Mouse (Mus musculus): ENCODE measurements around the gene Tab1. TPM values are rescaled to one million over a fixed set of nuclear protein-coding genes. Genes with fewer than 3 reads are reported as not detected.

Gene Tab1
- polyA plus RNA-seq, 1 experiment = 4.7 TPM

DNA sequence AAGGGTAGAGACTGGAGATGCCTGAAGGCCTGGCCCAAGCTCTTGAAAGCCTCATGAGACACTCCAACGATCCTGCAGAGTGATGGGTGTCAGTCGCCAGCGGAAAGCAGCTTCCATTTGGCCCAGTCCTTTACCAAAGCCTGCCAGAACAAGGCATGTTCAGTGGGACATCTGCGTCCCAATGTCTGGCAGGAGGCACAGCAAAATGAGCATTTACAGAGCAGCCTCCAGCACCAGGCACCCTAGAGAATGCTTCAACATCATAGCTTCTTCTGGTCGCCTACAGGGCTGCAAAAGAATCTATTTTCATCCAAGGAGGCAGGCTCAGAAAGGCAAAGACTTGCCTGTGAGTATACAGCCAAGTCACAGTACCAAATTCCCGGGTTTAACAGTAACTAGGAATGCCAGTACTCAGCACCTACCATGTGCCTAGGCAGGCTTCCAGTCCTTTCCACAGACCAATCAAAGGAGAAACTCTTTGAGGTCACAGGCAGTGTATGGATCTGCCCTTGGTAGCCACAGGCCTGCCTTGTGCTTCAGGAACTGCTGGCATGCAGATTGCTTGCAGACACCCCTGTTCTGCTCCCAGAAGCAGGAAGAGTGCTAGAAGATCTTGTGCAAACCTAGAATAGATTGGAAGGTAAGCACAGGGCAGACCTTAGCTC, 69.3 kb downstream of the Tab1 start:
- Histone ChIP-seq H3K4me1 (ENCODE audit: control insufficient read depth, insufficient read depth, low read length) (no peaks in the 10 kb centered on the region), H3K27ac (ENCODE audit: control insufficient read depth, insufficient read depth, low read depth, low read length) (no peak overlapping the region), H3K27me3 (ENCODE audit: control insufficient read depth, insufficient read depth, low read length) (no peaks in the 10 kb centered on the region), H3K36me3 (ENCODE audit: control insufficient read depth, insufficient read depth, low read length) (no peaks in the 10 kb centered on the region), H3K4me3 (ENCODE audit: control insufficient read depth, low read depth, low read length) (no peak overlapping the region)
- no peak for TF ChIP-seq POLR2A (IDR thresholded peaks at IDR 0.05; ENCODE audit: control insufficient read depth, low read depth, low read length)
- no peak for TF ChIP-seq CTCF (IDR thresholded peaks at IDR 0.05; ENCODE audit: control insufficient read depth, insufficient read depth, insufficient replicate concordance, low read depth, low read length)

DNA sequence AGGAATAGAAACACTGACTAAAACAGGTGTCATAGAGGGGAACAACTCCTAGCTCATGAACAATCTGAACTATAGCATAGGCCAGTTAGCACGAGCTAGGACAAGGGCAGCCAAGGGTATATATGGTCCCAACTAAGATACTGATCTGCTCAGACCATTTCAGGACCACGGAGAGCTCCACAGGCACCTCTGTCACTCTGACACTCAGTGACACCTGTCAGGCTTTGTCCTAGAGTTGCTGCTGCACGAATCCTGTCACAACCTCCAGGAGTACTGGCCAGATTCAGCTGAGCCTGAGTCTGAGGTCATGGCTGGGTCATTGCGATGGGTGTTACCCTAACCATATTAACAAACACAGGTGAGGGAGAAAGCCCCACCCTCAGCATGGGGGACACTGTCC, 70.5 kb downstream of the Tab1 start:
- TF ChIP-seq POLR2A (IDR thresholded peaks at IDR 0.05; ENCODE audit: control insufficient read depth, low read depth, low read length) (no peak), CTCF (IDR thresholded peaks at IDR 0.05; ENCODE audit: control insufficient read depth, insufficient read depth, insufficient replicate concordance, low read depth, low read length) (no peak)
- no peaks in the 10 kb centered on the region for H3K4me1 ChIP-seq (ENCODE audit: control insufficient read depth, insufficient read depth, low read length)
- no peak overlapping the region for H3K4me3 ChIP-seq (ENCODE audit: control insufficient read depth, low read depth, low read length)
- H3K27me3 ChIP-seq (ENCODE audit: control insufficient read depth, insufficient read depth, low read length) = no peaks in the 10 kb centered on the region
- no peaks in the 10 kb centered on the region for H3K36me3 ChIP-seq (ENCODE audit: control insufficient read depth, insufficient read depth, low read length)
- no peak overlapping the region for H3K27ac ChIP-seq (ENCODE audit: control insufficient read depth, insufficient read depth, low read depth, low read length)

DNA sequence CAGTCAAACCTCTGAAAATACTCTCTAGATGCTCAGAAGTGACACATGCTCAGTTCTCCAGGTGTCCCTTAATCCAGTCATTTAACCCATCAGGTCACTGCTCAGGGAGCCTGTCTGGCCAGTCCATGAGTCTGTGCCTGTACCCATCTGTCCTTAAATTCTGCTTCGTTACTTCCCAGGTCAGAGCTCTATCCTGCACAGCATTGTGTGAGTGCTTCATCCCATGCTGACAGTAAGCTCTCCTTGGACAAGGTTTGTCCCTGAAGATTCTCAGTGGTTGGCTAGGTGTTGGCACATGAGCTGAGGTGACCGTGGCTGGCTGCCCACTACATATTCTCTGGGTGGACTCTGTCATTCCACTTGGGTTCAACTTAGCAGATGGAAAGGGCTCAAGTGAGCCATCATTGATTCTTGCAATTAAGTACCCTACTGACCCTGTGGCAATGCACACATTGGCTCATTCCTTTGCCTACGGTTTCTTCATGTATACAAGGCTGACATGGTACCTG, 73.2 kb downstream of the Tab1 start:
- Histone ChIP-seq H3K36me3 (ENCODE audit: control insufficient read depth, insufficient read depth, low read length) (no peaks in the 10 kb centered on the region), H3K4me3 (ENCODE audit: control insufficient read depth, low read depth, low read length) (no peak overlapping the region), H3K27ac (ENCODE audit: control insufficient read depth, insufficient read depth, low read depth, low read length) (no peak overlapping the region), H3K27me3 (ENCODE audit: control insufficient read depth, insufficient read depth, low read length) (no peaks in the 10 kb centered on the region), H3K4me1 (ENCODE audit: control insufficient read depth, insufficient read depth, low read length) (peaks cover 2% of the 10 kb centered on the region)
- TF ChIP-seq POLR2A (IDR thresholded peaks at IDR 0.05; ENCODE audit: control insufficient read depth, low read depth, low read length) (no peak), CTCF (IDR thresholded peaks at IDR 0.05; ENCODE audit: control insufficient read depth, insufficient read depth, insufficient replicate concordance, low read depth, low read length) (no peak)

DNA sequence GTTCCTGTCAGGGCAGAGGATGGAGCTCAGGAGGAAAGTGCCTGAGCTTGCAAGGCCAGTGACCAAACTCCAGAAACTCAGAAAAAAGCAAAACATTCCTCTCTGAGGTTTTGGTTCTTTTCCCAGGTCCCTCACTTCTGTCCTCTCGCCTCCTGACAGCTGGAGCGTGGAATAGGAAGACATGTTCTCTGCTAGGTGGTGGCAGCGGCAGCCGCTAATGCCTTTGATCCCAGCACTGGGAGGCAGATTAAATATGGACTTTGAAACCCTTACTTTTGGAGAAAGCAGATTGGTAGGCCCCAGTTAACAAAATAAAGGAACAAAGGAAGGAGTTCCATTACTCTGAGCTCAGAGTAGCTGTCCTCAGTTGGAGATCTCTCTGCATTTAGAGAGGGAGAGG, 75.5 kb downstream of the Tab1 start:
- Histone ChIP-seq H3K27ac (ENCODE audit: control insufficient read depth, insufficient read depth, low read depth, low read length) (no peak overlapping the region), H3K4me3 (ENCODE audit: control insufficient read depth, low read depth, low read length) (no peak overlapping the region), H3K27me3 (ENCODE audit: control insufficient read depth, insufficient read depth, low read length) (no peaks in the 10 kb centered on the region), H3K36me3 (ENCODE audit: control insufficient read depth, insufficient read depth, low read length) (no peaks in the 10 kb centered on the region), H3K4me1 (ENCODE audit: control insufficient read depth, insufficient read depth, low read length) (peaks cover 11% of the 10 kb centered on the region)
- TF ChIP-seq POLR2A (IDR thresholded peaks at IDR 0.05; ENCODE audit: control insufficient read depth, low read depth, low read length) = no peak
- TF ChIP-seq CTCF (IDR thresholded peaks at IDR 0.05; ENCODE audit: control insufficient read depth, insufficient read depth, insufficient replicate concordance, low read depth, low read length) = no peak

Other genes starting within 250 kb of the Tab1 start
- 10.8 and 11.1 TPM in 2 replicates for gene Apobec3, start 241.5 kb upstream of the Tab1 start, polyA plus RNA-seq (2012; rRNA removed)
- gene Cbx7, start 162.0 kb upstream of the Tab1 start, polyA plus RNA-seq (2012; rRNA removed) = 44.0 and 47.8 TPM in 2 replicates
- 1.6 and 1.9 TPM in 2 replicates for gene Pdgfb, start 118.2 kb upstream of the Tab1 start, polyA plus RNA-seq (2012; rRNA removed)
- gene Syngr1, start 41.8 kb upstream of the Tab1 start, polyA plus RNA-seq (2012; rRNA removed) = 7.9 and 8.5 TPM in 2 replicates
- 122 and 154 TPM in 2 replicates for gene Rpl3, start 41.3 kb upstream of the Tab1 start, polyA plus RNA-seq (2012; rRNA removed)
- 0.38 and 0.95 TPM in 2 replicates for gene Mgat3, start 40.6 kb downstream of the Tab1 start, polyA plus RNA-seq (2012; rRNA removed)
- 38.4 and 43.6 TPM in 2 replicates for gene Mief1, start 100.9 kb downstream of the Tab1 start, polyA plus RNA-seq (2012; rRNA removed)
- not detected in 2 replicates for gene AC140267.1, start 102.7 kb downstream of the Tab1 start, polyA plus RNA-seq (2012; rRNA removed)
- gene Atf4, start 122.1 kb downstream of the Tab1 start, polyA plus RNA-seq (2012; rRNA removed) = 46.0 and 46.7 TPM in 2 replicates
- 13.6 and 14.5 TPM in 2 replicates for gene Rps19bp1, start 131.2 kb downstream of the Tab1 start, polyA plus RNA-seq (2012; rRNA removed)
- 1.1 and 1.2 TPM in 2 replicates for gene Cacna1i, start 154.1 kb downstream of the Tab1 start, polyA plus RNA-seq (2012; rRNA removed)

All from testis, adult 2 months (tissue).